Mouse (Mus musculus) CH12.LX (cell line): Measurements from ENCODE around the gene Megf11.

Experiments used
- BHLHE40 ChIP-seq: IDR thresholded peaks from 2 replicates; pipeline ENCODE4 v1.6.1; 2011; ENCODE audit warnings: mild to moderate bottlenecking, low read depth, low read length, improper control_type of control experiment
- CHD2 ChIP-seq: IDR thresholded peaks from 2 replicates; pipeline ENCODE4 v1.6.1; 2011; ENCODE audit warnings: low read length, improper control_type of control experiment
- CTCF ChIP-seq, 2 experiments: IDR thresholded peaks in 1 of 2; conservative IDR thresholded peaks in 1 of 2; 2 replicates each; pipeline ENCODE4 v1.5.1; 2011 to 2012; ENCODE audit warnings: low read depth in 2 of 2, low read length in 2 of 2, improper control_type of control experiment in 1 of 2, inconsistent platforms in 1 of 2, mild to moderate bottlenecking in 1 of 2, moderate library complexity in 1 of 2
- MAX ChIP-seq: IDR thresholded peaks from 2 replicates; pipeline ENCODE4 v1.6.1; 2011; ENCODE audit warnings: low read length, improper control_type of control experiment
- SIN3A ChIP-seq: IDR thresholded peaks from 2 replicates; pipeline ENCODE4 v1.6.1; 2012; ENCODE audit warnings: low read length, improper control_type of control experiment, inconsistent platforms
- SMC3 ChIP-seq: IDR thresholded peaks from 2 replicates; pipeline ENCODE4 v1.6.1; 2011; ENCODE audit warnings: low read depth, low read length, improper control_type of control experiment

- TF ChIP-seq CTCF (conservative IDR thresholded peaks at IDR 0.05 in 1 of 2, IDR thresholded peaks at IDR 0.05 in 1 of 2; ENCODE audit: low read depth in 2 of 2, low read length in 2 of 2) (no peak), BHLHE40 (no peak), SMC3 (no peak), CHD2 (no peak), MAX (no peak), SIN3A (no peak)
These were observed 213.0 kb downstream of the Megf11 start for GRCm38 (mm10) chr9:64598427-64598826.
